Mouse (Mus musculus): Measurements from ENCODE around the gene Zbtb1. TPM values are rescaled to one million over a fixed set of nuclear protein-coding genes. Genes with fewer than 3 reads are reported as not detected.

The Zbtb1 gene
- polyA plus RNA-seq (2016; fragmentation: Nextera tagmentation; extraction: Ambion mirVana), result 8.0 and 8.4 TPM in 2 replicates

DNA sequence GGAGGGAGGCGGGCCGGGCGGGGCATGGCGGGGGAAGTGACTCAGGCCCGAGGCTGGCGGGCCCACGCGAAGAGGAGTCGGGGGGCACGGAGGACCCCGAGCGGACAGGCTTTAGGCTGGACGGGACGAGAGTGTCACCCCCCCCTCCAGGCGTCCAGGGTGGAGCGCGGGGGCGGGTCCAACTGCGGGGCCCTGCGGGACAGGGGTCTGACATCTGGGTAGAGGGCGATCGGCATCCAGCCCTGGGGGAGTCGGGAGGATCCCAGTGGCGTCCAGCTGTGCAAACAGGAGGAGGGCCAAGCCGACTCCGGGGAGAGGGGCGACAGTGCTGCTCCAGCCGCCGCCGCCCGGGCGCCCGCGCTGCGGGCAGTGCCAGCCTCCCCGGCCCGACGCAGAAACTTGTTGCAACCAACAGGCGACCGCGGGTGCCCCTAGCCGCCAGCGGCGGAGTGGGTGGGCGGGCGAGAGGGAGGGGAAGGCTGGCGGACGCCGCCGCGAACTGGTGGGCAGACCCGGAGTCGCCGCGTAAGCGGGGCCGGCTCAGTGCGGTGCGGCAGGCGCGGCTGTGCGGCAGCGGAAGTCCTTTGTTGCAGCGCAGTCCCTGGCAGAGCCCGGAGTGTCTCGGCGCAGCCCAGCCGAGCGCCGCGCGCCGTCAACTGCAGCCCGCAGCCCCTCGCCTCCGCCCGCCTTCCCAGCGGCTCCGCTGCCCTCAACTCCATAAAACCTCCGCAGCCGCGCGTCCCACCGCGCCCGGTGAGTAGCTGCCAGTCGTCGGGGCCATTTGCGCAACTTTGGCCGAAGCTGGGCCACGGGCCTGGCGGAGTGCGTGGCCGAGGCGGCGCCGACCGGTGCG lies at the start of gene Zbtb1:
Gene Zbtb1, plus strand, starts transcription at position 289 of the 853 bp plus-strand sequence.
- WGBS, result under 1% methylated on average over 95 of the region's 99 CpGs
- Histone ChIP-seq H3K36me3 (replicated peaks) (peaks cover 6% of the 10 kb centered on the region; the same call in 1 of the 2 replicates), H3K27me3 (ENCODE audit: poor library complexity, severe bottlenecking) (no peaks in the 10 kb centered on the region), H3K4me3 (peak within 1 kb of the TSS; percentile 96), H3K9me3 (no peaks in the 10 kb centered on the region), H3K27ac (peak within 1 kb of the TSS; percentile 100), H3K4me1 (peaks cover 64% of the 10 kb centered on the region)
- DNase-seq (ENCODE audit: extremely low spot score, low spot score), result peak; percentile 83

DNA sequence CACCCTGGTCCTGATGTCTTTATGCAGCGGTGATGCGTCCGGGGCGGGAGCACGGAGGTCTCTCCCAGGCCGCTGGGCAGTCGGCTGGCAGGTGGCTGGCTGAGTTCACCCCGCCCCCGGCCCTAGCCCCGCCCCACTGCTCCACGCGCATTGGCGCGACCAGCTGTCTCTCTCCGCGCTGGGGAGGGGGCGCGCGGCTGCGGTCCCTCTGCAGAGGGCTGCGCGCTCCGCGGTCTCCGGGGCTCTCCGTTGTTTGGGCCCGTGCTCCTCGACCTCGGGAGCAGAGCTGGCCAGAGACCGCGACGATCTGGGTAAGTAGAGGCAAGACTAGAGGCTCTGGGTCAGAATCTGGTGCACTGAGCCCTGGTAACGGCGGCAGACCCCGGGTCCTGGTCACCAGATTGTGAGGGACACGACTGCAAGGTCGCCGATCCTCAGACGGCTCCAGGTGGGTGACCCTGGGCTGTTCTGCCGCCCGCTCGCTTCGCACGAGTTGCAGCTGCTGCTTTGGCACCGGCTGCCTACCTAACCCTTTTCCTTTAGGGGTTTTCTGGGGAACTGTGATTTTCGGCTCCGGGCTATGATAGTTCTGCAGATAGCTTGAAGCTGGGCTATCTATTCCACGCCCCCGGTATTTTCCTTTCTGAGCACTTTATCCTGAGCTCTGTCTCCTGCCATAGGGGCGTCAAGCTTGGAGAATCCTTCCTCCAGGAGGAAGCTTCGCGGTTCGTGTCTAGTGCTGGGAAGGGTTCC lies 45.2 kb upstream of the Zbtb1 start, which contains the start of gene Akap5:
Gene Akap5, plus strand, starts transcription at position 213 of the 753 bp plus-strand sequence.
- H3K4me1 ChIP-seq, result peaks cover 14% of the 10 kb centered on the region
- peak; percentile 87 for DNase-seq (ENCODE audit: extremely low spot score, low spot score)
- 2% methylated on average over 53 of the region's 53 CpGs for WGBS
- H3K27ac ChIP-seq, result peak within 1 kb of the TSS; percentile 81
- peaks cover 20% of the 10 kb centered on the region for H3K27me3 ChIP-seq (ENCODE audit: poor library complexity, severe bottlenecking)
- no peaks in the 10 kb centered on the region for H3K9me3 ChIP-seq
- H3K4me3 ChIP-seq, result peak within 1 kb of the TSS; percentile 61
- peaks cover 31% of the 10 kb centered on the region for H3K36me3 ChIP-seq (replicated peaks)

DNA sequence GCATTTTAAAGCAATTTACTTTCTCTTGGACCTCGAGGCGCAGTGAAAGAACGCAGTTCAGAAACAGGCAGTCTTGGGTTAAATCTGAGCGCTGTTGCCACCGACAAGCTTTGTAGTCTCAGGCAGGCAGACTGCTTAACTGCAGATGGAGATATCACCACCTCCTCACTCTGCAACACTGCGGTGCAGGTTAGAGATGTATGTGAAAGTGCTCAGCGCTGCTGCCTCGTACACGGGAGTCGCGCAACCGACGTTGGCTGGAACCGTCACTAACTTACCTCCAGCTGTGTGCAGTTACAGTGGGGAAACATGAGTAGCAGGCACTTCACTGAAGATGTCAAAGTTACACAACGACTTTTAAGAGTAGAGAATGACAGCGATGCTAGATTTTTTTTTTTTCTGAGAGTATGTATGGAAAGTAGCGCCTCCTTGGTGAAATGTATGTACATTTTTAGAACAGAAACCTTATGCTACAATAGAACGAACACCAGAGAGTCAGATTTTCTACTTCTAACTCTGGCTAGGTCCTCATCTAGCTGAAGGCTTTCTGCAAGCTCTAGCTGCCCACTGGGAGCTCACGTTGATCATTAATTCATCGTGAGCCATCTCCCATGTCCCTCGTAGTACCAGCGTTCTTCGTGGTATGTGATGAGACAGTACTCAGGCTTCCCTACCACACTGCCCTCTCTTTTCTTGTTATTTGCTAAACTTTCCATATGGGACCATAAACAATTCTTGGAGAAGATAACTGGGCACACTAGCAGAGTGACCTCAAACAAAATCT lies 43.4 kb upstream of the Zbtb1 start:
- Histone ChIP-seq H3K9me3 (no peaks in the 10 kb centered on the region), H3K4me1 (peaks cover 14% of the 10 kb centered on the region), H3K4me3 (no peak overlapping the region), H3K36me3 (replicated peaks) (peaks cover 13% of the 10 kb centered on the region), H3K27ac (no peak overlapping the region), H3K27me3 (ENCODE audit: poor library complexity, severe bottlenecking) (peaks cover 20% of the 10 kb centered on the region)
- no peak for DNase-seq (ENCODE audit: extremely low spot score, low spot score)
- 94% methylated on average over 23 of the region's 23 CpGs for WGBS

DNA sequence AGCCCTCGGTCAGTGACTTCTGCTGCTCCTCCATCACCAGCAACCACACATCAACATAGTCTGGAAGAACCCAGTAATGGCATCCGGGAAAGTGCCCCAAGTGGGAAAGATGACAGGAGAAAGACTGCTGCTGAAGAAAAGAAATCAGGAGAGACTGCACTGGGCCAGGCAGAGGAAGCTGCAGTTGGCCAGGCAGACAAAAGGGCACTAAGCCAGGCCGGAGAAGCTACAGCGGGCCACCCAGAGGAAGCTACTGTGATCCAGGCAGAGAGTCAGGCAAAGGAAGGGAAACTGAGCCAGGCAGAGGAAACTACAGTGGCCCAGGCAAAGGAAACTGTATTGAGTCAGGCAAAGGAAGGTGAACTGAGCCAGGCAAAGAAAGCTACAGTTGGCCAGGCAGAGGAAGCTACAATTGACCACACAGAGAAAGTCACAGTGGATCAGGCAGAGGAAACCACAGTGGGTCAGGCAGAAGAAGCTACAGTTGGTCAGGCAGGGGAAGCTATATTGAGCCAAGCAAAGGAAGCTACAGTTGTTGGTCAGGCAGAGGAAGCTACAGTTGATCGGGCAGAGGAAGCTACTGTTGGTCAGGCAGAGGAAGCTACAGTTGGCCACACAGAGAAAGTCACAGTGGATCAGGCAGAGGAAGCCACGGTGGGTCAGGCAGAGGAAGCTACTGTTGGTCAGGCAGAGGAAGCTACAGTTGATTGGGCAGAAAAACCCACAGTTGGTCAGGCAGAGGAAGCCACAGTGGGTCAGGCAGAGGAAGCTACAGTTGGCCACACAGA lies 41.3 kb upstream of the Zbtb1 start:
- 89% methylated on average over 6 of the region's 6 CpGs for WGBS
- no peak overlapping the region for H3K4me3 ChIP-seq

DNA sequence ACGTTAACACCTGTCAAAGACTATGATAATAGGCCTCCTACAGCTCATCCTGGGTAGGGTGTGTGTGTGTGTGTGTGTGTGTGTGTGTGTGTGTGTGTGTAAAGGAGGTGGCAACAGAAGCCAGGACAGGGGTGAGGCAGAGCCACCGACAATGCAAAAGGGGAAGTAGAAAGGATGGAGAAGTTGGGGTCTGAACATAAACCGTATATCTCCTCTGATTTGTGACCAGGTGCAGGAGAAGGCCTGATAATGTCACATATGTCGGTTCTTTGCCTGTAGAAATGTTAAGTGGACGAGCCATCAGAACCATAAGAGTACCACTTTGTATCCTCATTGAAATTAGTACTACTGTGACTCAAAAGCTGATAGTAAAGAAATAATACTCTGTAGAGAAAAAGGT lies 36.4 kb upstream of the Zbtb1 start:
- DNase-seq (ENCODE audit: extremely low spot score, low spot score), result no peak
- Histone ChIP-seq H3K27me3 (ENCODE audit: poor library complexity, severe bottlenecking) (no peaks in the 10 kb centered on the region), H3K4me3 (no peak overlapping the region), H3K36me3 (replicated peaks) (0 out of 2 replicates have a peak, but pooled peaks cover 3% of the 10 kb centered on the region), H3K9me3 (no peaks in the 10 kb centered on the region), H3K4me1 (no peaks in the 10 kb centered on the region), H3K27ac (no peak overlapping the region)
- 95% methylated on average over 5 of the region's 5 CpGs for WGBS

More for the DNA sequence above, 41.3 kb upstream of the Zbtb1 start:
- Histone ChIP-seq H3K27ac (no peak overlapping the region), H3K9me3 (no peaks in the 10 kb centered on the region), H3K27me3 (ENCODE audit: poor library complexity, severe bottlenecking) (peaks cover 20% of the 10 kb centered on the region), H3K36me3 (replicated peaks) (peaks cover 12% of the 10 kb centered on the region), H3K4me1 (peaks cover 14% of the 10 kb centered on the region)
- no peak for DNase-seq (ENCODE audit: extremely low spot score, low spot score)

DNA sequence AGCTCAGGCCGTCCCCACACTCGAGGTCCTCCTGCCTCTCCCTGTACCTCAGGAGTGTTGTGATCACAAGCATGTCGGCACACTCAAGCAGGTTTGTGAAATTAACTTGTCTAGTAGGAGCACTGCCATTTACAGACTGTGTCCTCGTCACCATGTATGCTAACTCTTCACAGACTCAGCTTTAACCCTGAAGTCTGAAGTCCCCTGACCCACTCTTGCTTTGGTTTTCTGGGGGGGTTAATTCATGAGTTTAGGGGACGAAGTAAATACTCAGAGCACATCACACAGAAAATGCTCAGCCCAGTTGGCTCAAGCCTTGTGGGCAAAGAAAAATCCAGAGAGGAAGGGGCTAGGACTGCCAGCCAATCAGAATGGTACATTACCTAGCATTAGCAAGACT lies 34.4 kb upstream of the Zbtb1 start:
- H3K4me1 ChIP-seq, result no peaks in the 10 kb centered on the region
- no peaks in the 10 kb centered on the region for H3K36me3 ChIP-seq (replicated peaks)
- no peak for DNase-seq (ENCODE audit: extremely low spot score, low spot score)
- no peaks in the 10 kb centered on the region for H3K9me3 ChIP-seq
- H3K27ac ChIP-seq, result no peak overlapping the region
- H3K27me3 ChIP-seq (ENCODE audit: poor library complexity, severe bottlenecking), result no peaks in the 10 kb centered on the region
- 90% methylated on average over 5 of the region's 5 CpGs for WGBS
- H3K4me3 ChIP-seq, result no peak overlapping the region

DNA sequence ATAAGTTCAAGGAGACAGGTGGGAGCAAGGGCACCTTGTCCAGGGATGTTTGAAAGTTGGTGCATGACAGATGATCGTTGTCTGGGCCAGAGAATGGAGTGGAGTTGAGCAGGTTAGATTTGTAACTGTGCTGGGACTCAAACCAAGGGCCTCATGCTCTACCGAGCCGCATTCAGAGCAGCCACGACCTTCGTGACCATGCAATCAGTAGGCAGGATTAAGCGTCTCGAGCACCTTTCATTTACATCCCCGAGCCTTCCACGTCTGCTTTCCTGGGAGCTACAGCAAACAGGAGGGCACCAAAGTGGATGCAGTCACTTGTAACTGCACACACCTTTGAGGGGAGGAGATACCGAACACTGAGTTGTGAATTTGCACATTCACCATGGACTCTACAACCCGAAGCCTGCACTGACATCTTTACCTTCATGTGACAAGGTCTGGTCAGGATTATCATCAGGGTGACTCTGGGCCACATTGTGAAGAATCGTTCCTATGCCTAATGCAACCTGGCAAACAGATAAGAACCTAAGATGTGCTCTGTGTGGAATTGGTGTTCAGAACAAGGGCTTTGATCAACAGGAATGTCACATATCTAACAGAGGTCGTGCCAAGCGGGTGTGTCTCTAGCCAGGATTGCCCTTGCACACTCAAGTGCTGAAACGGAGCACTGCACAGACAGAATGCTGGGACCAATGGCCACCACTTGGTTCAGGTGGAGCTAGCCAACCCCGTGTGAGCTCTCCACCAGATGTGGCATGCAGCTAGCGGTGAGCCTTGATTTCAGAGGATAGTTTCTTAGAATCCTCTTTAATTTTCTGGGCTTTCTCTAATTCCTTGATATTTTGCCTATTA lies 33.7 kb upstream of the Zbtb1 start:
- 87% methylated on average over 17 of the region's 17 CpGs for WGBS
- Histone ChIP-seq H3K36me3 (replicated peaks) (no peaks in the 10 kb centered on the region), H3K27ac (no peak overlapping the region), H3K4me3 (no peak overlapping the region), H3K9me3 (no peaks in the 10 kb centered on the region), H3K4me1 (no peaks in the 10 kb centered on the region), H3K27me3 (ENCODE audit: poor library complexity, severe bottlenecking) (no peaks in the 10 kb centered on the region)
- no peak for DNase-seq (ENCODE audit: extremely low spot score, low spot score)

DNA sequence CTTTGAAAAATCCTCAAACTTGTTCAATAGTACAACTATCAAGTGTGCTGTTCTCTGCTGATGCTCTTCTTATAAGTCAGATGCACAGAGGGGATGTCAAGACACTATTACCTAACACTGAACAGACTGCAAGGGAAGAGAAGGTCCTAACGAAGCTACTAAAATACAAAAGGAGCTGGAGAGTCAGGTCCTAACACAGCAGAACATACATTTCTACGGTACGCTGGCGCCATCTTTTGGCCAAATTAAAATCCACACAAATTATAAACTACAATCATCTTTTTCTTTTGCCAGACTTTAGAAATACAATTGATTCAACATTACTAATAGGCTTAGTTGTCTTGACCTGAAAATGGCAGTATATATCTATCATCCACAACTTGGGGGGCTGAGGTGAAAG lies 29.0 kb upstream of the Zbtb1 start:
- 16% methylated on average over 4 of the region's 4 CpGs for WGBS
- Histone ChIP-seq H3K27me3 (ENCODE audit: poor library complexity, severe bottlenecking) (no peaks in the 10 kb centered on the region), H3K36me3 (replicated peaks) (peaks cover 18% of the 10 kb centered on the region), H3K4me3 (no peak overlapping the region), H3K9me3 (no peaks in the 10 kb centered on the region), H3K4me1 (no peaks in the 10 kb centered on the region), H3K27ac (no peak overlapping the region)
- peak; percentile 37 for DNase-seq (ENCODE audit: extremely low spot score, low spot score)

DNA sequence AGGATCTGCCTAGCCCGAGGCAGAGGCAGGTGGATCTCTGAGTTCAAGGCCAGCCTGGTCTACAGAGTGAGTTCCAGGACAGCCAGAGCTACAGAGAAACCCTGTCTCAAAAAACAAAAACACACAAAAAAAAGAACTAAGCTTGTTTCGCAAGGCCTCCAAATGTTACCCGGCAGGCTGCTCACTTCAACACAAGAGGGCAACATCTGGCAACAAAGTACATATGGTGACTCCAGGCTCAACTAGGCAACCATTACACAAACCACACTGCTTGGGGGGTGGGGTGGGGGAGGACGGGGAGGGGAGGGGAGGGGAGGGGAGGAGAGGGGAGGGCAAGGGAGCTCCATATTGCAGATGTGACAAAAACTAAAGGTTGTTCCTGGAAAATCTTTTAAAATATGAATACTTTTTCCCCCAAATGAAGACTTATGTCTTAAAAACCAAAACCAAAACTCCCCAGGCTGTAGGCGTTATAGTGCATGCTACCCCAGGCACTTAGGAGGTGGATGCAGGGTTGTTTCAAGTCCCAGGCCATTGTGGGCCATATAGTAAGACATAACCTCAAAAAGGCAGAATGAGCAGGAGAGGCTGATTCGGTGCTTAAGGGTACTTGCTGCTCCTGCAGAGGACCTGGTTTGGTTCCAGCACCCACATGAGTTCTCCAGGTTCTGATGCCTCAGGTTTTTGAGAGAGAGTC lies 24.2 kb upstream of the Zbtb1 start:
- 90% methylated on average over 5 of the region's 6 CpGs for WGBS
- Histone ChIP-seq H3K4me3 (no peak overlapping the region), H3K27me3 (ENCODE audit: poor library complexity, severe bottlenecking) (no peaks in the 10 kb centered on the region), H3K9me3 (no peaks in the 10 kb centered on the region), H3K27ac (no peak overlapping the region), H3K4me1 (no peaks in the 10 kb centered on the region), H3K36me3 (replicated peaks) (peaks cover 63% of the 10 kb centered on the region)
- DNase-seq (ENCODE audit: extremely low spot score, low spot score), result no peak

DNA sequence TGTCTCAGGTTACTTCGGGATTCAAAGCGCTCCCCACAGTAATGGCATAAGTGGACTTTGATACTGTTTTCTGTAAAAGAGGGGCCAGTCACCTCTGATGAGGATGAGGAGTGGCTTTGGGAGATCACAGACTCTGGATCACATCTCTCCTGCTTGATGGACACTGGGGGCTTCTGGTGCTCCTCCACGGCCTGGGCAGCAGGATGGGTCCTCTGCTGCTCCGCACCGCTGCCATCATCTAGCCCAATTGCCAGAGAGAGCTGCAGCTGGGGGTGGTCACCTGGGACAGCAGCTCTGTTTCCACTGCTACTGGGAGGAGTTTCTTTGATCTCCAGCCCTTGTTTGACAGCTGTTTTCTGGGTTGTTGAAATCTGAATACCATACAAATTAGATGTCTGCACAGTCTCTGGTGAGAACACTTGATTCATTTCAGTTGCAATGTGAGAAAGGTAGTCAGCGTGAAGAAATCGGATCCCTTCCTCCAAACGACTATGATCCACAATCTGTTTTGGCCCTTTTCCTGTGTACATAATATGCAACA lies 20.3 kb upstream of the Zbtb1 start:
- WGBS, result 93% methylated on average over 8 of the region's 8 CpGs
- H3K9me3 ChIP-seq, result no peaks in the 10 kb centered on the region
- no peaks in the 10 kb centered on the region for H3K4me1 ChIP-seq
- H3K4me3 ChIP-seq, result no peak overlapping the region
- no peak for DNase-seq (ENCODE audit: extremely low spot score, low spot score)
- H3K36me3 ChIP-seq (replicated peaks), result peaks cover 79% of the 10 kb centered on the region
- H3K27me3 ChIP-seq (ENCODE audit: poor library complexity, severe bottlenecking), result no peaks in the 10 kb centered on the region
- H3K27ac ChIP-seq, result no peak overlapping the region

All from forebrain, embryonic 10.5 days (tissue).